Mouse (Mus musculus): ENCODE results near the gene Zbtb32.

Zbtb32 gene

DNA sequence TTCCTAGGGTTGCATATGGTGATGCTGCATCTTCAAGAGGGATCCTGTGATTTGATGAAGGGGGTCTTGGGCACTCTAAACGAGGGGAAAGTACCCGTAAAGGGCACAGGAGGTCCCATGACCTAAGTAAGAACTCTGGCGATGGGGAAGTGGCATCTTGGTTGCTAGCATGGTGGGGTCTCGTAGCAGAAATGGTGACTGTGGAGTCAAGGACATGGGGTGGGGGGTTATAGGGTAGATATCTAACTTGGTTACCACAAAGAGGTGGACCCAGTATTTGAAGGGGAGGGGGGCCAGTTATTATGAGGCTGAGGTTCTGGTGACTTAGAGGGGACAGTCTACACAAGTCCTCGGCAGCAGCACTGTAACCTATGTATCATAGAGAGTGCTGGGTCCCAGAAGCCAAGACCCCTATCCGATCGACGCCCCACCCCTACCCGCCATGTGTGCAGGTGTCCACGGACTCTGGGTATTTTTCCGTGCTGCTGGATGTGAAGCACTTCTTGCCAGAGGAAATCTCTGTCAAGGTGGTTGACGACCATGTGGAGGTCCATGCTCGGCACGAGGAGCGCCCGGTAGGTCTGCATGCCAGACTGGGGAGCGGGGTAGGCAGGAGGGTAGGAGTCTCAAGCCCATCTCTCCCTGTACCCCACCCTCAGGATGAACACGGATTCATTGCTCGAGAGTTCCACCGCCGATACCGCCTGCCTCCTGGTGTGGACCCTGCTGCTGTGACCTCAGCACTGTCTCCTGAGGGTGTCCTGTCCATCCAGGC, 44.7 kb downstream of the Zbtb32 start:
- in situ Hi-C loops (cut with MboI; ENCODE audit: low pct_unique_long_range_greater_than_20kb in 1 of 2, low sequenced_read_pairs in 2 of 2, unreplicated experiment in 1 of 2), result no loop called here

GRCm38 (mm10) chr7:30553021-30553589, 45.6 kb downstream of the Zbtb32 start:
- in situ Hi-C loops (cut with MboI; ENCODE audit: low pct_unique_long_range_greater_than_20kb in 1 of 2, low sequenced_read_pairs in 2 of 2, unreplicated experiment in 1 of 2), result no loop called here

DNA sequence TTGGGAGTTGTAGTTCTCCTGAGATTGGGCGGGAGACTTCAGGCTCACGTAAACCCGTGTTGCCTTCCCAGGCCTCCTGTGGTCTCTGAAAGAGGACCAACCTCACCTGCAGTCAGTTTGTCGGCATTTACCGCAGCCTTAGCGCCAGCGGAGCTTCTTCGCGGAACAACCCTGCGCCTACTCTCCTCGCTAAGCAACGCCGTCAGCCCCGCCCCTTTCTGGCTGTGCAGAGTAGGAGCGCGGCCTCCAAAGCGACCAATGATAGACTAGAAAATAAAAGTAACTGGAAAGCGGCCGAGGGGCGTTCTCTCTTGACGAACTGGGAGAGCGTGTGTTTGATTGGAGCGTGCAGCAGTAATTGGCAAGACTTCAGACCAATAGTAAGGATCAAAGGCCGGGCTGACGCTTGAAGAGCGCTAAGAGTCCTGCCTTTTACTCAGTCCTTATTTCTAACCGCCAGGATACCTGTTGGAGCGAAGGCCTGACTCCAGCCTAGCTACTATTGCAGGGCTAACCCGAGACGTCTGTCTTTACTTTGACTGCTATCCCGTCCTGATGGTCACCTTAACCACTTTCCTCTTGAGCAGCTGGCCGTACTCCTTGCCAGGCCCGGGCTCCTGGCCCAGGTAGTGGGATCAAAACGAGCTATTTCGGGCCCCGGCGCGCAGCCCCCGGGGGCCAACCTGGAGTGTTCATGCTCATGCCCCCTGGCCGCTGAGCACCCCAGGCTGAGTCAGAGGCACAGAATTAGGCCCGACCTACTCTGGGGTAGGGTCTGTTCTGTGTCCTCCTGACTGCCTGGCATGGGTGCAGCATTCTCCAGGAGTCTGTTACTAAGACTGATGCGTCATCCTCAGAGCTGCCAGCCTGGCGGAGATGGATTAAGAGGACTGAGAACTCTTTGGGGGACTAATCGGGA, 46.3 kb downstream of the Zbtb32 start, which contains the start of the genes Hspb6 and Proser3:
Hspb6 (plus strand) TSS at position 77 of the 919 bp plus-strand sequence.
Proser3 (minus strand) TSS at position 198 of the 919 bp plus-strand sequence.
- in situ Hi-C loops (cut with MboI; ENCODE audit: low pct_unique_long_range_greater_than_20kb in 1 of 2, low sequenced_read_pairs in 2 of 2, unreplicated experiment in 1 of 2), result no loop called here

- in situ Hi-C loops (cut with MboI; ENCODE audit: low pct_unique_long_range_greater_than_20kb in 1 of 2, low sequenced_read_pairs in 2 of 2, unreplicated experiment in 1 of 2), result no loop called here
Measured at GRCm38 (mm10) chr7:30551445-30552101, 47.1 kb downstream of the Zbtb32 start.

DNA sequence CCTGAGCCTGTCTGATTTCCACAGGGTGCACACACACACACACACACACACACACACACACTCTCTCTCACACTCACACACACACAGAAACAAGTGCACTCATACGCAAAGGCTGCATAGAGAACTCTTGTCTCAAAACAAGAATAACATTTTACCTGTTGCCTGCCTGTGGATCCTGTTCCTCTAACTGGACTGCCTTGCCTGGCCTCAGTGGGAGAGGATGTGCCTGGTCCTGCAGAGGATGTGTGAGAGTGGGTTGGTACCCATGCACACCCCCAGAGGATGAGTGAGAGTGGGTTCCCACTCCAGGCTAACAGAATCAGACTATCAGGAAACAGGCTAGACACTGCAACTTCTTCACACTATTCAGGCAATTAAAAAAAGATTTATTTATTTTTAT, 48.1 kb downstream of the Zbtb32 start:
- in situ Hi-C loops (cut with MboI; ENCODE audit: low pct_unique_long_range_greater_than_20kb in 1 of 2, low sequenced_read_pairs in 2 of 2, unreplicated experiment in 1 of 2), result no loop called here

GRCm38 (mm10) chr7:30549880-30550279, 48.8 kb downstream of the Zbtb32 start:
- in situ Hi-C loops (cut with MboI; ENCODE audit: low pct_unique_long_range_greater_than_20kb in 1 of 2, low sequenced_read_pairs in 2 of 2, unreplicated experiment in 1 of 2), result no loop called here

DNA sequence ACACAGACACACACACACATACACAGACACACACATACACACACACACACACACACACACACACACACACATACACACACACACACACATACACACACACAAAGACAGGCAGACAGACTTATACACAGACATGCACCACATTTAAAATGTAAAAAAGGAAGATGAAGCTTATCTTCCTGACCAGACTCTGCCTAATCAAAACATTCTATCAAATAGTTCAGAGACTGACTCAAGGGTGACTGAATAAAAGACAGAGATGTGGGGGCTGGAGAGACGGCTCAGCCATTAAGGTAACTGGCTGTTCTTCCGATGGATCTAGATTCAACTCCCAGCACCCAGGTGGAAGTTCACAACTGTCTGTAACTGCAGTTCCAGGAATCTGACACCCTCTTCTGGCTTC, 54.4 kb downstream of the Zbtb32 start:
- in situ Hi-C loops (cut with MboI; ENCODE audit: low pct_unique_long_range_greater_than_20kb in 1 of 2, low sequenced_read_pairs in 2 of 2, unreplicated experiment in 1 of 2), result no loop called here

DNA sequence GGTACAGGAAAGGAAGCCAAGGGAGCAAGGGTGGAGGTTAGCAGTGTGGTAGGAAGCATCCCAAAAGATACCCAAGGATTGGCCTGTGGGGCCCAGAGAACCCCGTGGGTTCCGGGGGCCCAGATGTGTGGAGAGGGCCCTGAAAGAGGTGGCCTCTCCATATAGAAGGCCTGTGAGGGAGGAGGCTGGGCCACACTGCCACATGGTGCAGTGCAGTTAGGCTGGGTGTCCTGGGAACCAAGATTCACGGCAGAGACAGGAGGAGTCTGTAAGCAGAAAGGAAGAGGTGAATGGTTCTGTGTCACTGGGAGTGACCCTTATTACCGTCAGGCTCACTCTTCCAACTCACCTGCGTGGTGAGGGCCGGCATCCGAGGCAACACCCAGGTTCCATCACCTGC, 58.1 kb downstream of the Zbtb32 start:
- in situ Hi-C loops (cut with MboI; ENCODE audit: low pct_unique_long_range_greater_than_20kb in 1 of 2, low sequenced_read_pairs in 2 of 2, unreplicated experiment in 1 of 2), result no loop called here

Measured in mouse embryonic stem cell (cell line).